Mouse (Mus musculus) stomach, postnatal 0 days (tissue): Measurements from ENCODE around the gene Tlr12.

Experiments used
- CTCF ChIP-seq: IDR thresholded peaks from 2 replicates; pipeline ENCODE4 v1.5.1; 2016; ENCODE audit warnings: antibody characterized with exemption, low read depth, mild to moderate bottlenecking, moderate library complexity
- EP300 ChIP-seq: optimal IDR thresholded peaks from 2 replicates; pipeline ENCODE3; 2016; ENCODE audit warnings: antibody characterized with exemption

DNA sequence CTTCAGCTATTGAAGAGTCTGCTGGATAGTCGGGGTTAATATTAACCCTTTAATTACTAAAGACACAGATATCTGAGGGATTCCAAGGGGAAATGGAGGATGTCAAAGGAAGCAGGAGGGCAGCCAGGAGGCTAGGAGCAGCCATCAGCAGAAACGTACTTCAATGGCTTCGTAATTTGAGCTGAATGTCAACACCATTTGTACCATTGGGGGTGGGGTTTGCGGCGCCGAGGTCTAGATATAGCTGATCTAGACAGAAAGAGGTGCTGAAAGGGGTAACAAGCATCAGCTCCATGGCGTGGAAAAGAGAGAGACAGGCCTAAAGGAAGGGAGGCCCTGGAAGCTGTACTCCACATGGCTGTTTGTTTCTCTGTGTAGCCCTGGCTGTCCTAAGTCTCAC is 28.3 kb upstream of the Tlr12 start:
- TF ChIP-seq CTCF (no peak), EP300 (no peak)
